ENCODE assay signal across 19 mouse cellular contexts in the genomic region with DNA sequence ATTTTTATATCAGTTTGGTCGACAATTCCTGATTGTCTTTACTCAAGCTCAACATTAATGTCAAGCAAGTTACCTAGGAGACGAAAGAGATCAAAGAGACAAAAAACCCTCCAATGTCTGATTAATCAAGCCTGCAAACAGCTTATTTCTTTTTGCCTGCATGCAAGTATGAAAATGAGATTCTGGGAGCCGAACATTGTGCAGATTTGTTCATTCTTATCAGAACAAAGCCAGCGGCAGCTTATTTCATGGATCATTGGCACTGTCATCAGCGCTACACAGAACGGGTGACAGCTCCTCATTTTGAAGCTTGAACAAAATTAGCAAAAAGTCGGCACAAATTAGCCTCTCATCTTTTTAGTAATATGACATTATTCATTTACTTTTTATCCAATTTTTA. TPM values are rescaled to one million over a fixed set of nuclear protein-coding genes. Genes with fewer than 3 reads are reported as not detected.
DNase-seq lines count a peak whose midpoint lies in the region; ATAC-seq lines count a peak whose summit lies in the region.
"Had no signal": no experiment of that assay in that cellular context is flagged by ENCODE, and none has a peak within 500 bp of the region (broad histone marks: within the 10 kb centered on the region; RNA-seq: fewer than 3 reads in every experiment).

No protein-coding gene starts in this region.

- 0 out of 2 replicates have a peak, but pooled peaks have one; percentile 27 for ATAC-seq in forebrain, embryonic 12.5 days (ENCODE audit: low FRiP score)
- ATAC-seq in midbrain, embryonic 13.5 days: 0 out of 2 replicates have a peak, but pooled peaks have one; percentile 53
- ATAC-seq in hindbrain, embryonic 14.5 days (ENCODE audit: low FRiP score): no peak
- no peak for ATAC-seq in erythroblast, adult 5-6 weeks (replicated peaks; ENCODE audit: low FRiP score, poor library complexity, severe bottlenecking)
- ATAC-seq: inflammation-experienced regulatory T-cells, adult 6 months; liver, postnatal 0 days had no signal

- H3K36me3 ChIP-seq in forebrain, embryonic 12.5 days (replicated peaks): 0 out of 2 replicates have a peak, but pooled peaks cover 4% of the 10 kb centered on the region
- H3K36me3 ChIP-seq in forebrain, embryonic 10.5 days (replicated peaks): peaks cover 21% of the 10 kb centered on the region
- H3K36me3 ChIP-seq in midbrain, embryonic 13.5 days: peaks cover 8% of the 10 kb centered on the region; the same call in 1 of the 2 replicates
- H3K36me3 ChIP-seq in midbrain, embryonic 10.5 days: peaks cover 16% of the 10 kb centered on the region
- peaks cover 6% of the 10 kb centered on the region; the same call in 1 of the 2 replicates for H3K36me3 ChIP-seq in hindbrain, embryonic 14.5 days (replicated peaks; ENCODE audit: control insufficient read depth, insufficient read depth)

- DNase-seq in forebrain, embryonic 10.5 days (ENCODE audit: extremely low spot score, low spot score): no peak
- DNase-seq in midbrain, embryonic 10.5 days (ENCODE audit: low spot score): no peak
- DNase-seq in hindbrain, embryonic 14.5 days (ENCODE audit: low spot score): peak; percentile 62
- no peak for DNase-seq in right cerebral cortex, adult 2 months (ENCODE audit: low spot score in 2 of 2)
- DNase-seq: cerebellum, adult 9-11 months; gastrocnemius, adult 2 months; heart, postnatal 14 days; kidney, adult 8-10 months; kidney, postnatal 14 days; liver, postnatal 0 days; lung, postnatal 14 days had no signal

- H3K9ac ChIP-seq in forebrain, embryonic 12.5 days: no peak overlapping the region
- no peak overlapping the region for H3K9ac ChIP-seq in midbrain, embryonic 13.5 days (replicated peaks)
- H3K9ac ChIP-seq in hindbrain, embryonic 14.5 days: no peak overlapping the region
- H3K9ac ChIP-seq: heart, embryonic 12.5 days; liver, postnatal 0 days had no signal

- H3K9me3 ChIP-seq in forebrain, embryonic 12.5 days: no peaks in the 10 kb centered on the region
- H3K9me3 ChIP-seq in forebrain, embryonic 10.5 days: no peaks in the 10 kb centered on the region
- no peaks in the 10 kb centered on the region for H3K9me3 ChIP-seq in midbrain, embryonic 13.5 days
- no peaks in the 10 kb centered on the region for H3K9me3 ChIP-seq in midbrain, embryonic 10.5 days (replicated peaks)
- no peaks in the 10 kb centered on the region for H3K9me3 ChIP-seq in hindbrain, embryonic 14.5 days (ENCODE audit: control insufficient read depth, low read length)
- H3K9me3 ChIP-seq: heart, embryonic 12.5 days; limb, embryonic 10.5 days had no signal

- H3K4me1 ChIP-seq in forebrain, embryonic 12.5 days: peaks cover 26% of the 10 kb centered on the region
- H3K4me1 ChIP-seq in forebrain, embryonic 10.5 days: peaks cover 85% of the 10 kb centered on the region
- peaks cover 47% of the 10 kb centered on the region for H3K4me1 ChIP-seq in midbrain, embryonic 13.5 days (replicated peaks)
- peaks cover 41% of the 10 kb centered on the region for H3K4me1 ChIP-seq in midbrain, embryonic 10.5 days
- peaks cover 22% of the 10 kb centered on the region for H3K4me1 ChIP-seq in hindbrain, embryonic 14.5 days (replicated peaks; ENCODE audit: control insufficient read depth, insufficient read depth, low read length)

- H3K4me3 ChIP-seq in forebrain, embryonic 12.5 days (replicated peaks): no peak overlapping the region
- no peak overlapping the region for H3K4me3 ChIP-seq in forebrain, embryonic 10.5 days
- no peak overlapping the region for H3K4me3 ChIP-seq in midbrain, embryonic 13.5 days (replicated peaks)
- H3K4me3 ChIP-seq in midbrain, embryonic 10.5 days: no peak overlapping the region
- no peak overlapping the region for H3K4me3 ChIP-seq in hindbrain, embryonic 14.5 days (replicated peaks; ENCODE audit: low read length)
- H3K4me3 ChIP-seq: gastrocnemius, adult 2 months; heart, embryonic 12.5 days; limb, embryonic 10.5 days had no signal

- peaks cover 30% of the 10 kb centered on the region for H3K27me3 ChIP-seq in forebrain, embryonic 12.5 days
- peaks cover 37% of the 10 kb centered on the region for H3K27me3 ChIP-seq in forebrain, embryonic 10.5 days (ENCODE audit: poor library complexity, severe bottlenecking)
- 0 out of 2 replicates have a peak, but pooled peaks cover 5% of the 10 kb centered on the region for H3K27me3 ChIP-seq in midbrain, embryonic 13.5 days
- H3K27me3 ChIP-seq in midbrain, embryonic 10.5 days (ENCODE audit: low read depth, poor library complexity, severe bottlenecking): 0 out of 2 replicates have a peak, but pooled peaks cover 3% of the 10 kb centered on the region
- H3K27me3 ChIP-seq in hindbrain, embryonic 14.5 days (ENCODE audit: control insufficient read depth, insufficient read depth, low read length): no peaks in the 10 kb centered on the region
- H3K27me3 ChIP-seq: CH12.LX; heart, embryonic 12.5 days had no signal

- WGBS in forebrain, embryonic 12.5 days: 11% methylated on average over 7 of the region's 7 CpGs
- WGBS in forebrain, embryonic 10.5 days: 39% methylated on average over 7 of the region's 7 CpGs
- WGBS in midbrain, embryonic 13.5 days: 12% methylated on average over 7 of the region's 7 CpGs
- WGBS in midbrain, embryonic 10.5 days: 19% methylated on average over 7 of the region's 7 CpGs
- 17% methylated on average over 7 of the region's 7 CpGs for WGBS in hindbrain, embryonic 14.5 days

- H3K27ac ChIP-seq in forebrain, embryonic 12.5 days: no peak overlapping the region
- H3K27ac ChIP-seq in forebrain, embryonic 10.5 days: no peak overlapping the region
- H3K27ac ChIP-seq in midbrain, embryonic 13.5 days: no peak overlapping the region
- H3K27ac ChIP-seq in midbrain, embryonic 10.5 days (replicated peaks): no peak overlapping the region
- peak overlapping the region; percentile 3; the same call in 1 of the 2 replicates for H3K27ac ChIP-seq in hindbrain, embryonic 14.5 days
- H3K27ac ChIP-seq: gastrocnemius, adult 2 months; limb, embryonic 10.5 days; stomach, postnatal 0 days had no signal

- H3K4me2 ChIP-seq in forebrain, embryonic 12.5 days: no peak overlapping the region
- H3K4me2 ChIP-seq in midbrain, embryonic 13.5 days (replicated peaks): 0 out of 2 replicates have a peak overlapping the region, but pooled peaks have one; percentile 3
- H3K4me2 ChIP-seq in hindbrain, embryonic 14.5 days (replicated peaks): no peak overlapping the region
- H3K4me2 ChIP-seq: heart, embryonic 12.5 days had no signal

RNA-seq across cellular contexts. Expression of a gene that starts 22.3 kb away (rescaled TPM):
- 80.3 and 82.6 TPM in 2 replicates for polyA plus RNA-seq in forebrain, embryonic 12.5 days (2016; fragmentation: Nextera tagmentation; extraction: Ambion mirVana)
- 58.3 and 58.8 TPM in 2 replicates for polyA plus RNA-seq in forebrain, embryonic 10.5 days (2016; fragmentation: Nextera tagmentation; extraction: Ambion mirVana)
- polyA plus RNA-seq in midbrain, embryonic 13.5 days (2015; fragmentation: Nextera tagmentation; extraction: Ambion mirVana): 98.4 and 104 TPM in 2 replicates
- 59.2 and 66.6 TPM in 2 replicates for polyA plus RNA-seq in midbrain, embryonic 10.5 days (2016; fragmentation: Nextera tagmentation; extraction: Ambion mirVana)
- polyA plus RNA-seq in hindbrain, embryonic 14.5 days (2014; fragmentation: Nextera tagmentation; extraction: Ambion mirVana): 60.9 and 67.1 TPM in 2 replicates
- total RNA-seq in erythroblast, adult 5-6 weeks (2015; ENCODE audit: low replicate concordance): 8.2 and 15.9 TPM in 2 replicates
- total RNA-seq in erythroblast, adult 5-6 weeks (2017; ENCODE audit: low replicate concordance): 30.8 and 33.5 TPM in 2 replicates

Comparison
In these comparisons a context has a peak if more than half of its experiments do, and no peak if none do; other contexts are left out.
1. ATAC-seq: peak in forebrain, embryonic 12.5 days (single experiment) and midbrain, embryonic 13.5 days (single experiment); none in hindbrain, embryonic 14.5 days (single experiment) and erythroblast, adult 5-6 weeks (single experiment).